Mouse (Mus musculus): ENCODE results near the gene Fam20c. TPM values are rescaled to one million over a fixed set of nuclear protein-coding genes. Genes with fewer than 3 reads are reported as not detected.
A peak's percentile ranks its signal among the peaks of the same experiment; 100 is the strongest.

The Fam20c gene
- polyA plus RNA-seq, 1 experiment from 2014 or later, result 38.0 TPM

DNA sequence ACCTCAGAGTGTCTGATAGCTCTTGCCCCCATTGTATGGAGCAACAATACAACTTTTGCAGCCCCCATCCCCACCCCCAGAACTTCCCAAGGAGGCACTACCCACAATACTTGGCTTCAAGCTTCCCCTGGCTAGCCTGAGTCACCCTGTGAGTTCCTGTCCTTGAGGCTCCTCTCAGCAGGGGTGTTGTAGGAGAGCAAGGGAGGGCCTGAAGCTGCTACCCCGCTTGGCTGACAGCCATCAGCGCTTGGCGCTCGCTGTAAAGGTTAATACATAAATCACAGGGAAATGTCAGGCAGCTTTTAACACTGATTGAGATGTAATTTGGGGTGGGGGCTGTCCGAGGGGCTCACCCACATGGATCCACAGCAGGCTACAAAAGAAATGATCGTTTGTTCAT, 79.1 kb downstream of the Fam20c start:
- ATAC-seq, result no peak
- no peak overlapping the region for H3K9ac ChIP-seq (replicated peaks)
- 56% methylated on average over 6 of the region's 6 CpGs for WGBS

GRCm38 (mm10) chr5:138834910-138835309, 80.6 kb downstream of the Fam20c start:
- ATAC-seq, result no peak
- 83% methylated on average over 3 of the region's 3 CpGs for WGBS
- no peaks in the 10 kb centered on the region for H3K9me3 ChIP-seq

More for the DNA sequence above, 79.1 kb downstream of the Fam20c start:
- Histone ChIP-seq H3K27me3 (no peaks in the 10 kb centered on the region), H3K27ac (no peak overlapping the region), H3K4me1 (replicated peaks) (no peaks in the 10 kb centered on the region), H3K4me3 (replicated peaks) (no peak overlapping the region), H3K36me3 (no peaks in the 10 kb centered on the region), H3K4me2 (replicated peaks) (no peak overlapping the region), H3K9me3 (no peaks in the 10 kb centered on the region)

GRCm38 (mm10) chr5:138840981-138841380, 86.7 kb downstream of the Fam20c start:
- no peak overlapping the region for H3K4me2 ChIP-seq (replicated peaks)
- ATAC-seq, result no peak
- WGBS, result 96% methylated on average over 4 of the region's 4 CpGs
- no peak overlapping the region for H3K9ac ChIP-seq (replicated peaks)
- H3K36me3 ChIP-seq, result no peaks in the 10 kb centered on the region
- H3K4me3 ChIP-seq (replicated peaks), result no peak overlapping the region
- no peaks in the 10 kb centered on the region for H3K4me1 ChIP-seq (replicated peaks)
- no peaks in the 10 kb centered on the region for H3K27me3 ChIP-seq
- 0 out of 2 replicates have a peak, but pooled peaks cover 5% of the 10 kb centered on the region for H3K9me3 ChIP-seq
- no peak overlapping the region for H3K27ac ChIP-seq

More at GRCm38 (mm10) chr5:138834910-138835309, 80.6 kb downstream of the Fam20c start:
- no peak overlapping the region for H3K4me2 ChIP-seq (replicated peaks)
- H3K27ac ChIP-seq, result no peak overlapping the region
- no peak overlapping the region for H3K9ac ChIP-seq (replicated peaks)
- H3K4me3 ChIP-seq (replicated peaks), result no peak overlapping the region
- H3K27me3 ChIP-seq, result no peaks in the 10 kb centered on the region
- H3K36me3 ChIP-seq, result no peaks in the 10 kb centered on the region
- no peaks in the 10 kb centered on the region for H3K4me1 ChIP-seq (replicated peaks)

- H3K4me2 ChIP-seq (replicated peaks), result no peak overlapping the region
- H3K36me3 ChIP-seq, result no peaks in the 10 kb centered on the region
- ATAC-seq, result no peak
- H3K27ac ChIP-seq, result no peak overlapping the region
- H3K27me3 ChIP-seq, result no peaks in the 10 kb centered on the region
- no peak overlapping the region for H3K9ac ChIP-seq (replicated peaks)
- H3K4me3 ChIP-seq (replicated peaks), result no peak overlapping the region
- H3K9me3 ChIP-seq, result 0 out of 2 replicates have a peak, but pooled peaks cover 5% of the 10 kb centered on the region
- WGBS, result 80% methylated on average over 9 of the region's 9 CpGs
- 0 out of 2 replicates have a peak, but pooled peaks cover 3% of the 10 kb centered on the region for H3K4me1 ChIP-seq (replicated peaks)
Observed at GRCm38 (mm10) chr5:138843168-138843824, 89.0 kb downstream of the Fam20c start.

DNA sequence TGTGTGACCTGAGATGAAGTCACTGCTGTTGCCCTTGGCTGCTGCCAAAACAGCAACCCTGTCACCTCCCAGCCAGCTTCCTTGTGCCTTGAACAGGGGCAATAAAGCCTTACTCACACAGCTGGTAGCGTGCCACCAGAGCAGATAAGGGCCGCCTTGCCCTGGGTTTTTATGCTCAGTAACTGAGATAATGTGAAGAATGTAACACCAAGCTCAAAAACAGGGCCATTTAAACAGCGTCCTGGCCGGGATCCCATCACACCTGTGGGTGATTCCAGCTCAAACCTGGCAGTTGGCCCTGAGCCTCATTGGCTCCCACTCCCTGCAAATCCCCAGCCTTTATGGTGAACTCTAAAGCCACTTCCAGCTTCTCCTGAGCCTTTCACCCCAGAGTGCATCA, 92.2 kb downstream of the Fam20c start:
- Histone ChIP-seq H3K4me1 (replicated peaks) (0 out of 2 replicates have a peak, but pooled peaks cover 3% of the 10 kb centered on the region), H3K36me3 (no peaks in the 10 kb centered on the region), H3K27me3 (no peaks in the 10 kb centered on the region), H3K4me2 (replicated peaks) (no peak overlapping the region), H3K9ac (replicated peaks) (no peak overlapping the region), H3K27ac (no peak overlapping the region), H3K4me3 (replicated peaks) (no peak overlapping the region), H3K9me3 (no peaks in the 10 kb centered on the region)
- no peak for ATAC-seq
- 87% methylated on average over 4 of the region's 4 CpGs for WGBS

- peak overlapping the region; percentile 36; the same call in 1 of the 2 replicates for H3K4me2 ChIP-seq (replicated peaks)
- WGBS, result 3% methylated on average over 7 of the region's 7 CpGs
- no peak overlapping the region for H3K4me3 ChIP-seq (replicated peaks)
- ATAC-seq, result peak; percentile 85
- no peak overlapping the region for H3K27ac ChIP-seq
- no peaks in the 10 kb centered on the region for H3K27me3 ChIP-seq
- H3K36me3 ChIP-seq, result no peaks in the 10 kb centered on the region
- 0 out of 2 replicates have a peak, but pooled peaks cover 3% of the 10 kb centered on the region for H3K4me1 ChIP-seq (replicated peaks)
- H3K9ac ChIP-seq (replicated peaks), result no peak overlapping the region
- H3K9me3 ChIP-seq, result no peaks in the 10 kb centered on the region
Observed at GRCm38 (mm10) chr5:138848102-138848501, 93.8 kb downstream of the Fam20c start.

- no peak overlapping the region for H3K9ac ChIP-seq (replicated peaks)
- H3K27me3 ChIP-seq, result no peaks in the 10 kb centered on the region
- H3K36me3 ChIP-seq, result no peaks in the 10 kb centered on the region
- ATAC-seq, result no peak
- H3K9me3 ChIP-seq, result no peaks in the 10 kb centered on the region
- WGBS, result 85% methylated on average over 23 of the region's 23 CpGs
- 0 out of 2 replicates have a peak, but pooled peaks cover 3% of the 10 kb centered on the region for H3K4me1 ChIP-seq (replicated peaks)
- H3K27ac ChIP-seq, result no peak overlapping the region
- H3K4me3 ChIP-seq (replicated peaks), result no peak overlapping the region
- no peak overlapping the region for H3K4me2 ChIP-seq (replicated peaks)
Observed at GRCm38 (mm10) chr5:138849682-138850461, 95.6 kb downstream of the Fam20c start.

DNA sequence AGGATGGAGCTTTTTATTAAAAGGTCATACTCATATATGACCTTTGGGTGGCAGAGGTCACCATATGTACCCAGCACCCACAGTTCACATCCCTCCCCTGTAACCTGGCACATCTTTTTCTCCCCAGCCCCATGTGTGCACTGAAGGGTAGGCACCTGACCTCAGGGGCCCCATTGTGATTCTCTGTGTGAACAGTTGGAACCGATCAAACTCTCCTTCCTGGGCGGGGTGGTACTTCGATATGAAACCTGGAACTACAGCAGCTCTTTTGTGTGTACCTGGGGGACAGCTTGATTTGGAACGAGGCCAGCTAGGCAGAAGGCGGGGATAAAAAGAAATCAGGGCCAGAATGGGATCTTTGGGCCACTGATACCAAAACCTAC, 96.1 kb downstream of the Fam20c start:
- Histone ChIP-seq H3K36me3 (no peaks in the 10 kb centered on the region), H3K27ac (no peak overlapping the region), H3K27me3 (no peaks in the 10 kb centered on the region), H3K4me1 (replicated peaks) (0 out of 2 replicates have a peak, but pooled peaks cover 3% of the 10 kb centered on the region), H3K4me2 (replicated peaks) (no peak overlapping the region), H3K9ac (replicated peaks) (no peak overlapping the region), H3K4me3 (replicated peaks) (no peak overlapping the region), H3K9me3 (no peaks in the 10 kb centered on the region)
- 88% methylated on average over 5 of the region's 5 CpGs for WGBS
- no peak for ATAC-seq

DNA sequence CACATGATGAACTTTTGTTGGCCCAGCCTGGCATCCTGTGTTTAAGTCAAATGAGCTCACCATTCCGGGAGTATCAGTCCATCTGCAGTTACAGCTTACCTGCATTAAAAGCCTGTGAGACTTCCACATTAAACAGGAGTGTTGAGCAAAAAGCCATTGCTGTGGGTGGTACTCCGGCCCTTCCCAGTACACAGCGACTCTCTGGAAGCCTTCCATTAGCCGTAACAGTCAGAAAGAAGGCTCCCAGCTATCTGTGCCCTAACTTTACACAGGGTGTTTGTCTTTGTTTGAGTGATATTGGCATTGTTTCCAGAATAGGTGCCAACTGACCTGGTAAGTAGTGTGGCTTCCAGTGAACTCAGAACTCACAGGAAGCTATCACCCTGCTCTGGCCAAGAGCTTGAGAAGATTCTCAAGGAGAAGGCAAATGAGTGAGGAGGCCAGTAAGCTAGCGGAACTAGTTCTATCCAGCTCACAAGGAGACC, 97.0 kb downstream of the Fam20c start:
- Histone ChIP-seq H3K27me3 (no peaks in the 10 kb centered on the region), H3K9ac (replicated peaks) (no peak overlapping the region), H3K36me3 (no peaks in the 10 kb centered on the region), H3K4me2 (replicated peaks) (no peak overlapping the region), H3K27ac (no peak overlapping the region), H3K4me3 (replicated peaks) (no peak overlapping the region), H3K9me3 (no peaks in the 10 kb centered on the region), H3K4me1 (replicated peaks) (0 out of 2 replicates have a peak, but pooled peaks cover 3% of the 10 kb centered on the region)
- 89% methylated on average over 5 of the region's 5 CpGs for WGBS
- no peak for ATAC-seq

DNA sequence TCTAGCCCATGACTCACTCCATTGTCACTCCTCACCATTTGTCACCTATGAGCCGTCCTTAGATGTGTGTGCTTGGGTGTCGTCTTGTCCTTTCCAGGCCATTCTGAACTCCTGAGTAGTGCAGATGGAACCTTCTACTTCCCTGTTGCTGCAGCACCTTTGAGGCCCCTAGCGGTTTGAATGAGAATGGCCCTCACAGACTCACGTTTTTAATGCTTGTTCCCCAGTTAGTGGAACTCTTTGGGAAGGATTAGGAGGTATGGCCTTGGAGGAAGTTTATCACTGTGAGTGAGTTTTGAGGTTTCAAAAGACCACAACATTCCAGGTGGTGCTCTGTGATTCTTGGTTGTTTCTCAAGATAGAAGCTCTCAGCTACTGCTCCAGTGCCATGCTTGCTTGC, 97.8 kb downstream of the Fam20c start:
- H3K4me3 ChIP-seq (replicated peaks), result no peak overlapping the region
- 64% methylated on average over 4 of the region's 4 CpGs for WGBS
- no peak for ATAC-seq

DNA sequence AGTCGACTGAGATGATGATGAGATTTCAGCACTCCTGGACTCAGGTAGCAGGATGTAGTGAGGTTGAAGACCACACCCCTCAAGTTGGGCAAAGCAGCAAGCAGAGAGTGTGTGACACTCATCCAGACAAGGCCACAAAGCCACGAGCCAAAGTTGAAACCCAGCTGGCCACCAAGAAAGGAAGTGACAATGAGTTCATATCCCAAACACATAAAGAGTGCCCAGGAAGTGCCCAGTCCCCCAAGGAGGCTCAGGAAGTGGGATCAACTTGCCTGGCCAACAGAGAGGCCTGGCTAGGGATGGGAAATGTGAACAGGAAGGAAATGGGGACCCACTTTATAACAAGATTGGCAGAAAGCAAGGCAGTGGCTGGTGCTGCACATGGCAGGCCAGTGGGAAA, 99.0 kb downstream of the Fam20c start:
- H3K27me3 ChIP-seq, result no peaks in the 10 kb centered on the region
- H3K9me3 ChIP-seq, result no peaks in the 10 kb centered on the region
- no peak overlapping the region for H3K27ac ChIP-seq
- WGBS, result 76% methylated on average over 2 of the region's 2 CpGs
- H3K4me3 ChIP-seq (replicated peaks), result no peak overlapping the region
- ATAC-seq, result no peak
- H3K36me3 ChIP-seq, result no peaks in the 10 kb centered on the region
- H3K9ac ChIP-seq (replicated peaks), result no peak overlapping the region
- no peaks in the 10 kb centered on the region for H3K4me1 ChIP-seq (replicated peaks)
- no peak overlapping the region for H3K4me2 ChIP-seq (replicated peaks)

More for the DNA sequence above, 97.8 kb downstream of the Fam20c start:
- no peaks in the 10 kb centered on the region for H3K9me3 ChIP-seq
- no peak overlapping the region for H3K27ac ChIP-seq
- no peak overlapping the region for H3K4me2 ChIP-seq (replicated peaks)
- H3K9ac ChIP-seq (replicated peaks), result no peak overlapping the region
- H3K36me3 ChIP-seq, result no peaks in the 10 kb centered on the region
- 0 out of 2 replicates have a peak, but pooled peaks cover 3% of the 10 kb centered on the region for H3K4me1 ChIP-seq (replicated peaks)
- no peaks in the 10 kb centered on the region for H3K27me3 ChIP-seq

DNA sequence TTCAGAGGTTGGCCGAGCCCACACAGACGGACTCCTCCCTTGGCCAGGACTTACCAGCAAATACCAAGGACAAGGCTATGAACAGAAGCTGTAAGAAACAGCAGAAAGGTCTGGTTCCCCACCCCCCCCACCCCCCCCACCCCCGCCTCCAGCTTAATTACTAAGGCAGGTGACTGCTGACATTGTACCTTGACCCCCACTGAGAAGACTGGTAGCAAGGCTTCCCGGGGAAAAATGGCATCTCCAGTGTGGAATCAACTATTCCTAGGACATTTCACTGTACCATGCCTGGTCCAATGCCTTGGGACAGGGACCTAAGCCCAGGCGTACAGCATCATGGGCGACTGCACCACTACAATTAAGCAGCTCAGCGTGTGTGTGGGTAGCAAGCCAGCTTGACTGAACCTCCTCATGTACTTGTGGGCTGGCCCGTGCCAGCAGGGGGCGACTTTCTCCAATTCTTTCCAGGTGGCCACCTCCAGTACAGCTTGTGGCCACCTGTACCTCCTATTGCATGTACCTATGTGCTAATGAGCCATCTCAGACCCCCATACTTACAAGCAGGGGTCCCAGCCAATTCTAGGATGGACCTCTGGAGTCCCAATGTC, 102.8 kb downstream of the Fam20c start:
- ATAC-seq, result peak; percentile 69; the same call in 1 of the 2 replicates
- WGBS, result 32% methylated on average over 9 of the region's 9 CpGs
- no peaks in the 10 kb centered on the region for H3K4me1 ChIP-seq (replicated peaks)

More for the DNA sequence above, 102.8 kb downstream of the Fam20c start:
- H3K4me2 ChIP-seq (replicated peaks), result no peak overlapping the region
- no peak overlapping the region for H3K9ac ChIP-seq (replicated peaks)
- H3K27ac ChIP-seq, result no peak overlapping the region
- H3K9me3 ChIP-seq, result no peaks in the 10 kb centered on the region
- H3K27me3 ChIP-seq, result no peaks in the 10 kb centered on the region
- H3K4me3 ChIP-seq (replicated peaks), result no peak overlapping the region
- no peaks in the 10 kb centered on the region for H3K36me3 ChIP-seq
